Mouse (Mus musculus) E14TG2a.4 (cell line): Measurements from ENCODE around the gene Xrcc4.

ENCODE experiments used
- CTCF ChIP-seq: conservative IDR thresholded peaks from 2 replicates; pipeline ENCODE4 v1.5.1; 2014; ENCODE audit warnings: low read length
- POU5F1 ChIP-seq: IDR thresholded peaks from 2 replicates; pipeline ENCODE4 v1.6.1; 2014; ENCODE audit warnings: low read length, borderline replicate concordance

DNA sequence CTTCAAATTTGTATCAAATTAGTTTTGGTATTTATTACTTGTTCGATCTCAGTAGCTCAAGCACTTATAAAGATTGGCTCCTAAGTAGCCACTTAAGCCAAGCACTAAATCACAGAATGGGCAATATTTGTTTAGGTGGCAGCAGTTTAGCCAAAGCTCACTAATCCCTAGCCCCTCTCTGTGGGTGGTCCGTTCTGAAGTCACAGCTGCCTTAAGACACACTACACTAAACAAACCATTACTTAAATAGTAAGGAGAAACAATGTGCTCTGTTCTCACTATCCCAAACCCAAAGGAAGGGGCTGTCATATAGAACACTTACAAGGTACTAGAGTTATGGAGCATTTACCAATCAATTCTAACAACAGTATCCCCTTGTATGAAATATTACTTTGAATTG lies 49.8 kb downstream of the Xrcc4 start:
- TF ChIP-seq CTCF = no peak
- no peak for TF ChIP-seq POU5F1
